ENCODE assay signal across 14 mouse cellular contexts in genomic region chr13:42108483-42109215, GRCm38 (mm10). TPM values are rescaled to one million over a fixed set of nuclear protein-coding genes. Genes with fewer than 3 reads are reported as not detected.
A peak's percentile ranks its signal among the peaks of the same experiment; 100 is the strongest.
DNase-seq lines count a peak whose midpoint lies in the region; ATAC-seq and TF ChIP-seq lines count a peak whose summit lies in the region.
"Had no signal": no experiment of that assay in that cellular context is flagged by ENCODE, and none has a peak within 500 bp of the region (broad histone marks: within the 10 kb centered on the region; RNA-seq: fewer than 3 reads in every experiment).

No protein-coding gene starts in this region.

- H3K4me1 ChIP-seq in liver, postnatal 0 days (ENCODE audit: insufficient read depth), result peaks cover 16% of the 10 kb centered on the region
- peaks cover 9% of the 10 kb centered on the region for H3K4me1 ChIP-seq in liver, embryonic 11.5 days (replicated peaks; ENCODE audit: control insufficient read depth, insufficient read depth, low read length)
- peaks cover 36 to 78% of the 10 kb centered on the region in 2 experiments for H3K4me1 ChIP-seq in CH12.LX (ENCODE audit: control insufficient read depth in 1 of 2, insufficient read depth in 2 of 2)
- peaks cover 20% of the 10 kb centered on the region for H3K4me1 ChIP-seq in heart, postnatal 0 days (ENCODE audit: control insufficient read depth, insufficient read depth)

- TF ChIP-seq RAD21 in CH12.LX (IDR thresholded peaks at IDR 0.05; ENCODE audit: low read depth, low read length), result no peak

- peaks cover 73% of the 10 kb centered on the region for H3K79me2 ChIP-seq in CH12.LX (replicated peaks; ENCODE audit: control insufficient read depth, extremely low read depth, insufficient read depth, poor library complexity, severe bottlenecking)

- no peak overlapping the region for H3K4me2 ChIP-seq in liver, postnatal 0 days (ENCODE audit: low read depth, low read length)
- no peak overlapping the region for H3K4me2 ChIP-seq in liver, embryonic 11.5 days
- H3K4me2 ChIP-seq in CH12.LX (ENCODE audit: insufficient read depth, low read depth, poor library complexity, severe bottlenecking), result no peak overlapping the region
- H3K4me2 ChIP-seq in heart, postnatal 0 days (ENCODE audit: low read depth, low read length), result peak overlapping the region; percentile 24

- no peak for TF ChIP-seq CTCF in liver, postnatal 0 days (IDR thresholded peaks at IDR 0.05; ENCODE audit: low read depth)
- TF ChIP-seq CTCF in CH12.LX (conservative IDR thresholded peaks at IDR 0.05 in 1 of 2, IDR thresholded peaks at IDR 0.05 in 1 of 2; ENCODE audit: low read depth in 2 of 2, low read length in 2 of 2), result no peak
- TF ChIP-seq CTCF in heart, postnatal 0 days (IDR thresholded peaks at IDR 0.05; ENCODE audit: low read depth), result no peak

- H3K27ac ChIP-seq in liver, postnatal 0 days (ENCODE audit: low read depth), result 0 out of 2 replicates have a peak overlapping the region, but pooled peaks have one; percentile 6
- H3K27ac ChIP-seq in liver, embryonic 11.5 days (ENCODE audit: low read depth, low read length), result no peak overlapping the region
- H3K27ac ChIP-seq in CH12.LX (ENCODE audit: insufficient read depth, low read depth), result peak overlapping the region; percentile 53
- peak overlapping the region; percentile 47 for H3K27ac ChIP-seq in heart, postnatal 0 days (ENCODE audit: low read depth)
- H3K27ac ChIP-seq: forebrain, embryonic 10.5 days; heart, adult 2 months had no signal

- intact Hi-C loops in left cerebral cortex, postnatal 10 days (cut with DNase I), result no loop called here

- 0 out of 2 replicates have a peak, but pooled peaks have one; percentile 35 for ATAC-seq in frontal cortex, adult (ENCODE audit: low TSS enrichment)
- no peak for ATAC-seq in liver, postnatal 0 days
- no peak for ATAC-seq in liver, embryonic 11.5 days (replicated peaks; ENCODE audit: low FRiP score)
- ATAC-seq in heart, postnatal 0 days (ENCODE audit: insufficient read depth, low read depth), result peak; percentile 57
- ATAC-seq: CD4-positive, CD25-positive, alpha-beta regulatory T cell, adult 4 months had no signal

- H3K9ac ChIP-seq in liver, postnatal 0 days (replicated peaks), result no peak overlapping the region
- no peak overlapping the region for H3K9ac ChIP-seq in liver, embryonic 11.5 days (ENCODE audit: low read depth, low read length)
- no peak overlapping the region for H3K9ac ChIP-seq in CH12.LX (ENCODE audit: insufficient read depth, low read depth)
- H3K9ac ChIP-seq in heart, postnatal 0 days (replicated peaks; ENCODE audit: low read depth, low read length), result no peak overlapping the region

- TF ChIP-seq POLR2A in CH12.LX (IDR thresholded peaks at IDR 0.05; ENCODE audit: low read depth, low read length), result no peak

- dilution Hi-C loops in CH12.LX (cut with MboI; ENCODE audit: extremely low pct_ligation_motif_present, extremely low pct_unique_long_range_greater_than_20kb, low sequenced_read_pairs), result no loop called here

- WGBS in liver, postnatal 0 days (ENCODE audit: insufficient replicate concordance), result 42% methylated on average over 11 of the region's 11 CpGs
- 48% methylated on average over 11 of the region's 11 CpGs for WGBS in liver, embryonic 11.5 days
- 16% methylated on average over 11 of the region's 11 CpGs for WGBS in heart, postnatal 0 days

- in situ Hi-C loops in CH12.LX (cut with MboI; ENCODE audit: low pct_ligation_motif_present, low pct_unique_long_range_greater_than_20kb, low sequenced_read_pairs), result no loop called here

- no peaks in the 10 kb centered on the region for H3K36me3 ChIP-seq in liver, postnatal 0 days (replicated peaks; ENCODE audit: insufficient read depth, low read length)
- H3K36me3 ChIP-seq in liver, embryonic 11.5 days (ENCODE audit: control insufficient read depth, insufficient read depth, low read length), result no peaks in the 10 kb centered on the region
- peaks cover 21 to 73% of the 10 kb centered on the region in 2 experiments for H3K36me3 ChIP-seq in CH12.LX (replicated peaks in 1 of 2; ENCODE audit: control insufficient read depth in 1 of 2, insufficient read depth in 1 of 2, low read length in 1 of 2)
- no peaks in the 10 kb centered on the region for H3K36me3 ChIP-seq in heart, postnatal 0 days (replicated peaks; ENCODE audit: control insufficient read depth, insufficient read depth, low read length)
- H3K36me3 ChIP-seq: forebrain, embryonic 10.5 days had no signal

- no peaks in the 10 kb centered on the region for H3K27me3 ChIP-seq in liver, postnatal 0 days (ENCODE audit: insufficient read depth, low read length)
- no peaks in the 10 kb centered on the region for H3K27me3 ChIP-seq in liver, embryonic 11.5 days (replicated peaks; ENCODE audit: control insufficient read depth, insufficient read depth, low read length)
- H3K27me3 ChIP-seq in CH12.LX (replicated peaks), result no peaks in the 10 kb centered on the region
- no peaks in the 10 kb centered on the region for H3K27me3 ChIP-seq in heart, postnatal 0 days (ENCODE audit: control insufficient read depth, insufficient read depth, low read length)

- H3K9me3 ChIP-seq in liver, postnatal 0 days (ENCODE audit: low read length), result no peaks in the 10 kb centered on the region
- no peaks in the 10 kb centered on the region for H3K9me3 ChIP-seq in liver, embryonic 11.5 days (ENCODE audit: control insufficient read depth, low read length)
- no peaks in the 10 kb centered on the region for H3K9me3 ChIP-seq in CH12.LX (replicated peaks; ENCODE audit: low read length)
- H3K9me3 ChIP-seq in heart, postnatal 0 days (replicated peaks; ENCODE audit: control insufficient read depth, low read length), result no peaks in the 10 kb centered on the region
- H3K9me3 ChIP-seq: forebrain, embryonic 10.5 days had no signal

- no peak overlapping the region for H3K4me3 ChIP-seq in liver, postnatal 0 days (ENCODE audit: low read depth, low read length)
- H3K4me3 ChIP-seq in liver, embryonic 11.5 days (ENCODE audit: low read depth, low read length), result no peak overlapping the region
- H3K4me3 ChIP-seq in CH12.LX (replicated peaks in 1 of 3; ENCODE audit: low read depth in 2 of 3, low read length in 2 of 3, poor library complexity in 1 of 3), result no peak overlapping the region
- H3K4me3 ChIP-seq in heart, postnatal 0 days (ENCODE audit: low read depth, low read length), result no peak overlapping the region
- H3K4me3 ChIP-seq: forebrain, embryonic 10.5 days; heart, adult 2 months had no signal

- DNase-seq in frontal cortex, postnatal 14 days (ENCODE audit: low spot score in 2 of 2), result no peak
- no peak for DNase-seq in liver, postnatal 0 days
- no peak for DNase-seq in liver, embryonic 11.5 days (ENCODE audit: low spot score)
- no peak for DNase-seq in CH12.LX (ENCODE audit: extremely low read depth)
- DNase-seq in heart, postnatal 0 days (ENCODE audit: low spot score), result peak; percentile 37
- DNase-seq in kidney, adult 8-10 months, result no peak
- no peak for DNase-seq in left cerebral cortex, postnatal 10 days (ENCODE audit: extremely low spot score in 1 of 2, low spot score in 2 of 2)
- DNase-seq: cerebellum, postnatal 10 days; kidney, adult 9 months; lung, postnatal 4 days had no signal

- TF ChIP-seq EP300 in liver, postnatal 0 days (IDR thresholded peaks at IDR 0.05; ENCODE audit: low read depth), result no peak
- TF ChIP-seq EP300 in CH12.LX (IDR thresholded peaks at IDR 0.05; ENCODE audit: low read length), result no peak
- no peak for TF ChIP-seq EP300 in heart, postnatal 0 days (IDR thresholded peaks at IDR 0.05; ENCODE audit: low read depth)

TF ChIP-seq in CH12.LX, 34 proteins besides CTCF, POLR2A, EP300 and RAD21:
- no peak for TF ChIP-seq MAFK (IDR thresholded peaks at IDR 0.05; ENCODE audit: insufficient replicate concordance, low read length)
- TF ChIP-seq CHD1 (IDR thresholded peaks at IDR 0.05; ENCODE audit: low read depth, low read length), result no peak

RNA-seq across cellular contexts. Expression of gene Hivep1, which starts 56.8 kb away (rescaled TPM):
- polyA plus RNA-seq in liver, postnatal 0 days (2015; fragmentation: Nextera tagmentation; extraction: Ambion mirVana), result 3.1 and 4.5 TPM in 2 replicates
- 4.7 and 6.7 TPM in 2 replicates for polyA plus RNA-seq in liver, embryonic 11.5 days (2014; fragmentation: Nextera tagmentation; extraction: Ambion mirVana)
- 18.5 and 24.9 TPM in 2 replicates for total RNA-seq in CH12.LX (2012; rRNA removed)
- total RNA-seq in CH12.LX (2014; rRNA removed), result 7.0 and 7.5 TPM in 2 replicates
- polyA plus RNA-seq in CH12.LX (2012; ENCODE audit: insufficient read length, low read depth), result 46.4 and 53.3 TPM in 2 replicates
- 14.0 and 33.5 TPM in 2 replicates for total RNA-seq in heart, postnatal 0 days (2014; rRNA removed; ENCODE audit: low replicate concordance)
- 3.7 and 4.1 TPM in 2 replicates for polyA plus RNA-seq in heart, postnatal 0 days (2015; fragmentation: Nextera tagmentation; extraction: Ambion mirVana)
- 10 to 100 TPM; 63.4 to 73.0 TPM for total RNA-seq in left cerebral cortex, postnatal 10 days (2021)

Comparison
In these comparisons a context has a peak if more than half of its experiments do, and no peak if none do; other contexts are left out.
1. ATAC-seq: peak in frontal cortex, adult (single experiment) and heart, postnatal 0 days (single experiment); none in liver, postnatal 0 days (single experiment) and liver, embryonic 11.5 days (single experiment).